Mouse (Mus musculus) ES-E14 (cell line): ENCODE data around the gene Calhm4. TPM values are rescaled to one million over a fixed set of nuclear protein-coding genes. Genes with fewer than 3 reads are reported as not detected.
"Not testable (repeated sequence)": the region's sequence is repeated elsewhere in the genome, so short reads cannot be mapped to it uniquely, and the experiment has no call there.

Experiments
- DNase-seq: peaks from one replicate; pipeline ENCODE4 v3.0.0-alpha.2; 2013; ENCODE audit warnings: low read depth, low spot score
- H3K27ac ChIP-seq: 2 replicates; pipeline ENCODE4 v1.5.1; 2012; ENCODE audit warnings: low read depth, mild to moderate bottlenecking, low read length, moderate library complexity, mixed read lengths; ENCODE audit not compliant: poor library complexity, insufficient read depth, severe bottlenecking
- H3K36me3 ChIP-seq: 2 replicates; pipeline ENCODE4 v1.6.1; 2012; ENCODE audit warnings: mild to moderate bottlenecking, low read length, moderate library complexity, mixed read lengths; ENCODE audit not compliant: control insufficient read depth, poor library complexity, insufficient read depth, severe bottlenecking
- H3K4me1 ChIP-seq, 2 experiments: fragments of 150-350 bp in 1 of 2; sonication (generic) in 1 of 2; 2 replicates each; pipeline ENCODE4 v1.6.1; 2012; ENCODE audit warnings: low read length in 2 of 2, mild to moderate bottlenecking in 1 of 2, mixed read lengths in 1 of 2; ENCODE audit not compliant: control insufficient read depth in 2 of 2, insufficient read depth in 2 of 2, poor library complexity in 1 of 2
- H3K4me3 ChIP-seq, 2 experiments: fragments of 150-350 bp in 1 of 2; sonication (generic) in 1 of 2; 2 replicates each; pipeline ENCODE4 v1.5.1; 2012; ENCODE audit warnings: low read length in 2 of 2, low read depth in 1 of 2, mild to moderate bottlenecking in 1 of 2, mixed read lengths in 1 of 2; ENCODE audit not compliant: insufficient read depth in 1 of 2, poor library complexity in 1 of 2, severe bottlenecking in 1 of 2
- H3K9ac ChIP-seq: 2 replicates; pipeline ENCODE4 v1.6.1; 2012; ENCODE audit warnings: low read depth, mild to moderate bottlenecking, low read length, mixed read lengths; ENCODE audit not compliant: poor library complexity, insufficient read depth, severe bottlenecking
- H3K9me3 ChIP-seq: fragments of 150-350 bp; sonication (generic); 2 replicates; pipeline ENCODE4 v1.6.1; 2012; ENCODE audit warnings: low read depth, mild to moderate bottlenecking, low read length; ENCODE audit not compliant: control insufficient read depth, insufficient read depth
- CHD2 ChIP-seq: IDR thresholded peaks from 2 replicates; pipeline ENCODE4 v1.6.1; 2014; ENCODE audit warnings: mild to moderate bottlenecking, low read depth, low read length, inconsistent platforms
- HCFC1 ChIP-seq: IDR thresholded peaks from 2 replicates; pipeline ENCODE4 v1.6.1; 2012; ENCODE audit warnings: low read length, inconsistent platforms, borderline replicate concordance; ENCODE audit not compliant: insufficient read depth
- MAFK ChIP-seq: IDR thresholded peaks from 2 replicates; pipeline ENCODE4 v1.6.1; 2014; ENCODE audit warnings: mild to moderate bottlenecking, low read depth, low read length, inconsistent platforms; ENCODE audit not compliant: insufficient read depth
- ZC3H11A ChIP-seq: IDR thresholded peaks from 2 replicates; pipeline ENCODE4 v1.6.1; 2012; ENCODE audit warnings: low read depth, mild to moderate bottlenecking, inconsistent platforms, low read length, borderline replicate concordance
- ZNF384 ChIP-seq: IDR thresholded peaks from 2 replicates; pipeline ENCODE4 v1.6.1; 2012; ENCODE audit warnings: low read depth, low read length, inconsistent platforms
- in situ Hi-C, 2 experiments: fragments of 600-800 bp; cut with MboI; formaldehyde crosslinking; loops; one replicate each; pipeline ENCODE4 v1.15.1; 2025; ENCODE audit warnings: low sequenced_read_pairs in 2 of 2, inconsistent platforms in 1 of 2; ENCODE audit not compliant: unreplicated experiment in 2 of 2
- total RNA-seq: library from RNA; depleted of rRNA; stranded (reverse); fragments of 300-350 nt; gene quantifications from 2 replicates; pipeline ENCODE4 v1.2.3, GENCODE M21; 2012; rRNA removed

Gene Calhm4
- total RNA-seq, 1 experiment: 0.04 TPM

DNA sequence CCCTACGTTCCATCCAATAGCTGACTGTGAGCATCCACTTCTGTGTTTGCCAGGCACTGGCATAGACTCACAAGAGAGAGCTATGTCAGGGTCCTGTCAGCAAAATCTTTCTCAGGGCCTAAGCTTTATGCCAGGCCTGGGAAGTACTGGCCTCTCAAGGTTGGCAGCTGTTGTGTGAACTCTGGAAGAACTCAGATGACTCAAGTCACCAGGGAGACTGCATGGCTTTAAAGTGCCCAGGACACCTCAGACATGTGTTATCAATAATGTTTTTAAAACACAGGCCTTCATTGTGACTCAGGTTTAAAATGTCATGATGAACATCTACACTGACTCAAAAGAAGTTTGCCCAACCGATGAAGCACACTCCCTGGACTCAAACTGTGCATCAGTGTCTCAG is 30.9 kb downstream of the Calhm4 start:
- Histone ChIP-seq H3K4me1 (peaks cover 0 to 4% of the 10 kb centered on the region in 2 experiments; a peak in 1 of 4 replicates), H3K27ac (no peak overlapping the region), H3K4me3 (no peak overlapping the region), H3K36me3 (peaks cover 6% of the 10 kb centered on the region; the same call in 1 of the 2 replicates), H3K9ac (no peak overlapping the region), H3K9me3 (no peaks in the 10 kb centered on the region)
- in situ Hi-C loops: no loop called here
- TF ChIP-seq ZC3H11A: no peak
- no peak for TF ChIP-seq HCFC1
- no peak for TF ChIP-seq MAFK
- no peak for TF ChIP-seq ZNF384
- no peak for TF ChIP-seq CHD2
- DNase-seq: no peak

DNA sequence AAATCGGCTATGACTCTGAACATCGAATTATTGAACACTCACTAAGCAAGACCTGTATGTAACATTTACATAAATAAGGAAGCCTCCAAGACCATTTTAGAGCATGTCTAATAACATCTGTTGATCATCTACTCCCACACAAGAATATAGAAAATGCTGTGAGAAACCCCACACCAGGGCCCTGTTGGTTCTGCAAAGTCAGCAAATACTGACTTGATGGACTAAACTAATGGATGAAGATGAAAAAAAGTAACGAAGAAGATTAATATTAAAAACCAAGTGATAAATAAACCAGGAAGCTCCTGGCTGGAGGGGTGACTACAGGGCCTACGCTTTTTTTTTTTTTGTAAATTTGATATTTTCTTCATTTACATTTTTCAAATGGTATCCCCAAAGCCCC is 31.5 kb downstream of the Calhm4 start:
- Histone ChIP-seq H3K4me1 (peaks cover 0 to 2% of the 10 kb centered on the region in 2 experiments; a peak in 1 of 4 replicates), H3K4me3 (no peak overlapping the region), H3K36me3 (peaks cover 6% of the 10 kb centered on the region; the same call in 1 of the 2 replicates), H3K9me3 (no peaks in the 10 kb centered on the region), H3K9ac (no peak overlapping the region), H3K27ac (no peak overlapping the region)
- DNase-seq: no peak
- in situ Hi-C loops: no loop called here
- TF ChIP-seq MAFK: peak; percentile 81
- no peak for TF ChIP-seq HCFC1
- TF ChIP-seq CHD2: no peak
- no peak for TF ChIP-seq ZC3H11A

DNA sequence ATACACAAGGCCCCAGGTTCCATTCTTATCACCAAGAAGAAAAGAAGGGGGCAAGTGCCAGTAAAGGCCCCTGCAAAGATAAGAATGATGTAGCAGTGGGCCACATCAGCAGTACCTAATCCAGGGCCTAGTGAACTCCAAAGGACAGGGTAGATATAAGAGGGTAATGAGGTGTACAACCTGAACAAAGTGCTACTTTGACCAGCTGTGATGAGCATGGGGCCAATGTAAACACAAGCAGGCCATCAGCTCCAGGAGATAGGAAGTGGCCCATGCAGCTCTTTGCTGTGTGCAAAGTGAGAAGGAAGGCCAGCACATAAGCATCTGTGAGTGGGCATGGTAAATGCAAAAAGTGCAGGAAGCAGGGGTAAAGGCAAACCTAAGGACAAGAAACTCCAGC is 45.7 kb downstream of the Calhm4 start:
- no peak overlapping the region for H3K9ac ChIP-seq
- no peak overlapping the region for H3K4me3 ChIP-seq
- no peaks in the 10 kb centered on the region for H3K4me1 ChIP-seq
- no peaks in the 10 kb centered on the region for H3K9me3 ChIP-seq
- H3K36me3 ChIP-seq: peaks cover 9% of the 10 kb centered on the region
- no peak overlapping the region for H3K27ac ChIP-seq
- DNase-seq: no peak
- in situ Hi-C loops: no loop called here
- TF ChIP-seq ZC3H11A (no peak), MAFK (no peak), CHD2 (no peak), ZNF384 (no peak), HCFC1 (no peak)

DNA sequence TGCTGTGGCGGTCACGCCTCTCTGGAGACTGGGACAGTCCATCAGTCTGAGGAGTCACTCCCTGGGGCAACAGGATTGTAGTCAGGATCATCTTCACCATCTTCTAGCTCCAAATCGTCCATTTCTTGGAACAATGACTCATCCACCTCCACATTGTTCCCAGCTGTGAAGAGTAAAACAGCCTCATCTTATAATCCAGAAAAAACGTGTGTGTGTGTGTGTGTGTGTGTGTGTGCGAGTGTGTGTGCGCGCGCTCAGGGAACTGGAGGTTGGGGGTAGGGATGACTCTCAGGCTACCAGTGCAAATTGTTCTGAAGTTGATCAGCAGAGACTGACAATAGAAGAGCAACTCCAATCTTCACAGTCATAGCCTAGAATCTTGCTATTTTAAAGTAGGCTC is 47.4 kb downstream of the Calhm4 start:
- H3K4me3 ChIP-seq, DNase-seq, in situ Hi-C loops, H3K9ac ChIP-seq, H3K9me3 ChIP-seq, H3K4me1 ChIP-seq, H3K27ac ChIP-seq, H3K36me3 ChIP-seq: not testable (repeated sequence)

Other genes with a start within 250 kb of the Calhm4 start
- not detected in 2 replicates for gene Sult3a1, start 186.6 kb downstream of the Calhm4 start, total RNA-seq
- gene Rsph4a, start 139.2 kb downstream of the Calhm4 start, total RNA-seq: 1.7 and 2.0 TPM in 2 replicates
- 11.7 and 14.2 TPM in 2 replicates for gene Zup1, start 93.0 kb downstream of the Calhm4 start, total RNA-seq
- gene Rwdd1, start 24.7 kb downstream of the Calhm4 start, total RNA-seq: 106 and 149 TPM in 2 replicates
- gene Trappc3l, start 6.7 kb downstream of the Calhm4 start, total RNA-seq: not detected in 2 replicates
- gene Calhm5, start 52.2 kb upstream of the Calhm4 start, total RNA-seq: 1.6 TPM in 2 replicates
- 2.1 and 2.3 TPM in 2 replicates for gene Calhm6, start 83.7 kb upstream of the Calhm4 start, total RNA-seq
- gene Dse, start 163.4 kb upstream of the Calhm4 start, total RNA-seq: 118 and 165 TPM in 2 replicates
- 14.0 and 20.9 TPM in 2 replicates for gene Tspyl1, start 237.9 kb upstream of the Calhm4 start, total RNA-seq